Mouse (Mus musculus) neural tube, embryonic 11.5 days (tissue): ENCODE measurements at regions not wholly inside any gene's neighbourhood (a gene's known extent, or its start where the extent isn't known, plus 50 kb on each side); places are given as distances from the start of the nearest gene placed in this dataset.
A peak's percentile ranks its signal among the peaks of the same experiment; 100 is the strongest.

ENCODE experiments used
- ATAC-seq: fragments of 200-750 bp; cut with Nextera tagmentation; 2 replicates; pipeline ENCODE4 v1.8.0; 2017; ENCODE audit warnings: moderate number of reproducible peaks, mild to moderate bottlenecking, moderate TSS enrichment, moderate library complexity; ENCODE audit not compliant: insufficient read depth, low FRiP score, low TSS enrichment
- DNase-seq: peaks from one replicate; pipeline ENCODE4 v3.0.0-alpha.2; 2015; ENCODE audit warnings: low spot score
- H3K27ac ChIP-seq: fragments of 300-500 bp; sonication (generic); 2 replicates; pipeline ENCODE4 v1.5.1; 2014; ENCODE audit warnings: low read depth, mild to moderate bottlenecking, low read length
- H3K27me3 ChIP-seq: fragments of 300-500 bp; sonication (generic); 2 replicates; pipeline ENCODE4 v1.6.1; 2014; ENCODE audit warnings: mild to moderate bottlenecking, low read length, mixed read lengths; ENCODE audit not compliant: control insufficient read depth, insufficient read depth
- H3K36me3 ChIP-seq: fragments of 300-500 bp; sonication (generic); 2 replicates; pipeline ENCODE4 v1.6.1; 2014; ENCODE audit warnings: mild to moderate bottlenecking, low read length, moderate library complexity, mixed read lengths; ENCODE audit not compliant: control insufficient read depth, insufficient read depth
- H3K4me1 ChIP-seq: fragments of 300-500 bp; sonication (generic); 2 replicates; pipeline ENCODE4 v1.6.1; 2014; ENCODE audit warnings: low read length, mixed read lengths; ENCODE audit not compliant: control insufficient read depth, insufficient read depth
- H3K4me2 ChIP-seq: fragments of 300-500 bp; sonication (generic); 2 replicates; pipeline ENCODE4 v1.6.1; 2014; ENCODE audit warnings: low read depth, mild to moderate bottlenecking, moderate library complexity
- H3K4me3 ChIP-seq: fragments of 300-500 bp; sonication (generic); 2 replicates; pipeline ENCODE4 v1.5.1; 2014; ENCODE audit warnings: low read depth, low read length
- H3K9ac ChIP-seq: fragments of 300-500 bp; sonication (generic); 2 replicates; pipeline ENCODE4 v1.6.1; 2014; ENCODE audit warnings: mild to moderate bottlenecking, low read length
- H3K9me3 ChIP-seq: fragments of 300-500 bp; sonication (generic); 2 replicates; pipeline ENCODE4 v1.6.1; 2016; ENCODE audit warnings: low read length; ENCODE audit not compliant: control insufficient read depth
- WGBS: fragments of 180-500 bp; shearing (Covaris S2); extraction: QIAGEN DNeasy Blood & Tissue Kit; methylation state at CpG from one replicate; pipeline ENCODE4 v1.1.7; 2014; 5-methylcytosine and 5-hydroxymethylcytosine counted together

DNA sequence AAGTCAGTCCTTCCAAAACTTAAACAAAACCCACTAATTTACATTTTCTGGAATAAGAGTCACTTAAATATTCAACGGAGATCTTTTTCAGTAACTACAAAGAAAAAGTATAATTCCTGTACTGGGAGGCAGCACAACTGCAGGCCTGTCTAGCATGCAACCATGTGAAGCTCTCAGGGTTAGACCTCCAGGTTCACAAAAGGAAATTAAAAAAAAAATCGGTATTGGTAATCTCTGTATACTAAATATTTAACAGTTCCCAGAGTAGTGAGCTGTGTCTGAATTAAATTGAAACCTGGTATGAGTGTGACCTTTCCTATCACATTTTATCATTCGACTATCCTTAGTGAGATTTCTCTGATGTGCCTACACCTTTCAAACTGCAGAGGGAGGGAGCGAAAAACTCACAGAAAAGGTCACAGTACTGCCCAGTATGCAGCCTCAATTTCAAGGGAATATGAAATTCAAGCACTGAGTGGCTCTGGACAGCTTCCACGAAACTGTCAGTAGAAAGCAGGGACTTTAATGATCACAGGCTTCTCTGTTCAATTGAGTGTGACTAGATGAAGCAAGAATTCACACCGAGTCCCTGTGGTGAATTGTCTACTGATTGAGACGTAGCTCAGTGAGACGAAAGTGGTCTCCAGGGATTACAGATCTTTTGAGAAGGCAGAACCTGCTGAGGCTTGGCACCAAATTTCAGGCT lies 197.9 kb upstream of the Spock3 start:
- H3K4me3 ChIP-seq, result no peak overlapping the region
- WGBS, result 68% methylated on average over 8 of the region's 8 CpGs
- no peaks in the 10 kb centered on the region for H3K36me3 ChIP-seq
- no peak overlapping the region for H3K9ac ChIP-seq
- no peak; the same call in 1 of the 2 replicates for ATAC-seq
- H3K27ac ChIP-seq, result no peak overlapping the region
- H3K4me1 ChIP-seq, result no peaks in the 10 kb centered on the region
- no peak for DNase-seq
- H3K9me3 ChIP-seq, result no peaks in the 10 kb centered on the region
- H3K4me2 ChIP-seq, result no peak overlapping the region
- no peaks in the 10 kb centered on the region for H3K27me3 ChIP-seq

- H3K9ac ChIP-seq, result no peak overlapping the region
- no peaks in the 10 kb centered on the region for H3K27me3 ChIP-seq
- H3K4me3 ChIP-seq, result no peak overlapping the region
- WGBS, result 67% methylated on average over 6 of the region's 6 CpGs
- ATAC-seq (no peak), DNase-seq (peak; percentile 15)
- H3K4me2 ChIP-seq, result no peak overlapping the region
- no peaks in the 10 kb centered on the region for H3K36me3 ChIP-seq
- no peaks in the 10 kb centered on the region for H3K4me1 ChIP-seq
- no peak overlapping the region for H3K27ac ChIP-seq
- H3K9me3 ChIP-seq, result no peaks in the 10 kb centered on the region
These were observed 177.0 kb upstream of the Spock3 start for GRCm38 (mm10) chr8:62773766-62774165.

GRCm38 (mm10) chr8:62804467-62804866 lies 146.3 kb upstream of the Spock3 start:
- 95% methylated on average over 1 of the region's 1 CpGs for WGBS
- H3K9me3 ChIP-seq, result no peaks in the 10 kb centered on the region
- H3K9ac ChIP-seq, result no peak overlapping the region
- ATAC-seq (no peak), DNase-seq (no peak)
- no peak overlapping the region for H3K4me2 ChIP-seq
- H3K4me1 ChIP-seq, result no peaks in the 10 kb centered on the region
- H3K27ac ChIP-seq, result no peak overlapping the region
- H3K36me3 ChIP-seq, result no peaks in the 10 kb centered on the region
- H3K27me3 ChIP-seq, result no peaks in the 10 kb centered on the region
- no peak overlapping the region for H3K4me3 ChIP-seq
